In the genomic region with DNA sequence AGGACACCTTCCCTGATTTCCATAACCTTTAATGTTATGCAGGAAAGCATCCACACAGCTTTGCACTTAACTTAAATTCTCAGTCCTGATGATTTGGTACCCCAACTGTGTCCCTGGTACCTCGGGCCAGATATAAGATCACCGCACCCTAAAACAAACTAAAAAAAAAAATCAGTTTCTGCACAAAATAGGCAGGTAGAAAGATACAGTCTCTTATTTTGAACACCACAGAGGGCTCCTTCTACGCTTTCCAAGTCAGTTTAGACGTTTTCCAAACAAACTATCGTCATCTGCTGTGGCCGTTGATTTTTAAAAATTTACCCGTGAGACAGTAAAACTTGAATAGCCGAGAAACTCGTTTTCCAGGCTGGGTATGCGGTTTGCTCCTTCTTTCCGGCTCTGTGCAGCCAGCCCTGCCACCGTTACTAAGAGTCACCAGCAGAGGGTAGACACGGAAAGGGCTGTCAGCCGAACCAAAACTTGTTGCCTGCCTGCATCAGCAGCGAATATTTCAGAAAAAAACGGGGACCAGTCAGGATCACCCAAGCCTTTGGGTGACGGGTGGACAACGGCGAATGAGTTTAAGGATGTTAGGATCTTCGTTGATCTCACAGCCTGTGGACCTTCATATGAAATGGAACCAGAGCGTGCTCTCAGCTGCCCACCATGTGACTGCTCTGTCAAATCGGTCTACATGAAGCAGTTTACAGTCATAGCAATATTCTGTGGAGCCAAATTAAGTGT, we compare ENCODE assay signal across 8 mouse cellular contexts.
DNase-seq lines count a peak whose midpoint lies in the region; ATAC-seq and TF ChIP-seq lines count a peak whose summit lies in the region.

No protein-coding gene starts in this region.

- TF ChIP-seq POLR2A in lung, adult 2 months (IDR thresholded peaks at IDR 0.05; ENCODE audit: borderline replicate concordance, extremely low read depth, low read depth, low read length) = no peak

- H3K36me3 ChIP-seq in forebrain, embryonic 15.5 days = no peaks in the 10 kb centered on the region
- H3K36me3 ChIP-seq in neural tube, embryonic 13.5 days = no peaks in the 10 kb centered on the region

- TF ChIP-seq CTCF in lung, adult 2 months (IDR thresholded peaks at IDR 0.05; ENCODE audit: insufficient read depth, low read length) = peak; percentile 75

- 0 out of 2 replicates have a peak, but pooled peaks cover 2% of the 10 kb centered on the region for H3K27me3 ChIP-seq in forebrain, embryonic 15.5 days
- H3K27me3 ChIP-seq in neural tube, embryonic 13.5 days = peaks cover 3% of the 10 kb centered on the region; the same call in 1 of the 2 replicates

- H3K4me2 ChIP-seq in forebrain, embryonic 15.5 days (replicated peaks) = peak overlapping the region; percentile 56
- H3K4me2 ChIP-seq in neural tube, embryonic 13.5 days = peak overlapping the region; percentile 59

- WGBS in forebrain, embryonic 15.5 days = 22% methylated on average over 22 of the region's 22 CpGs
- 11% methylated on average over 22 of the region's 22 CpGs for WGBS in lung, adult 2 months
- 23% methylated on average over 22 of the region's 22 CpGs for WGBS in neural tube, embryonic 13.5 days

- peak; percentile 93 for ATAC-seq in forebrain, embryonic 15.5 days (replicated peaks)
- peak; percentile 79 for ATAC-seq in neural tube, embryonic 13.5 days (ENCODE audit: low read depth)

- no peak overlapping the region for H3K27ac ChIP-seq in forebrain, embryonic 15.5 days (replicated peaks)
- no peak overlapping the region for H3K27ac ChIP-seq in neural tube, embryonic 13.5 days (replicated peaks)

- intact Hi-C loops in heart, postnatal 36 days (cut with DNase I) = loop anchor here (2.0 kb wide), 1 partner anchor 25 kb away; no protein-coding TSS in a partner anchor

- no peak overlapping the region; the same call in 1 of the 2 replicates for H3K9ac ChIP-seq in forebrain, embryonic 15.5 days (replicated peaks)
- peak overlapping the region; percentile 54; the same call in 1 of the 2 replicates for H3K9ac ChIP-seq in neural tube, embryonic 13.5 days

- peaks cover 2% of the 10 kb centered on the region; the same call in 1 of the 2 replicates for H3K4me1 ChIP-seq in forebrain, embryonic 15.5 days
- no peaks in the 10 kb centered on the region; the same call in 1 of the 2 replicates for H3K4me1 ChIP-seq in lung, adult 2 months (ENCODE audit: control insufficient read depth, insufficient read depth, low read length)
- H3K4me1 ChIP-seq in neural tube, embryonic 13.5 days (replicated peaks) = no peaks in the 10 kb centered on the region

- no peaks in the 10 kb centered on the region for H3K9me3 ChIP-seq in forebrain, embryonic 15.5 days
- H3K9me3 ChIP-seq in neural tube, embryonic 13.5 days = no peaks in the 10 kb centered on the region

- peak overlapping the region; percentile 35 for H3K4me3 ChIP-seq in forebrain, embryonic 15.5 days
- peak overlapping the region; percentile 2 for H3K4me3 ChIP-seq in lung, adult 2 months (replicated peaks; ENCODE audit: extremely low read depth, low read depth, low read length)
- H3K4me3 ChIP-seq in neural tube, embryonic 13.5 days = peak overlapping the region; percentile 32

- DNase-seq in CD4-positive, CD25-positive, alpha-beta regulatory T cell, adult 2 months (ENCODE audit: low read depth, low spot score) = peak; percentile 80
- peak; percentile 48 for DNase-seq in c-Kit-positive CD71-negative TER-119-negative erythroid progenitor cells, embryonic 14.5 days (ENCODE audit: low read depth)
- DNase-seq in heart, postnatal 36 days = peak; percentile 47 to 56
- peak; percentile 40 to 78 for DNase-seq in layer of hippocampus, adult 18-20 months (ENCODE audit: low spot score in 2 of 2)
- DNase-seq in lung, adult 2 months = peak; percentile 44
- peak; percentile 33 for DNase-seq in telencephalon, adult 2 months (ENCODE audit: low read depth, low spot score)
